ENCODE assay signal across 31 mouse cellular contexts in genomic region chr13:14789827-14790226, GRCm38 (mm10).
"Had no signal": no experiment of that assay in that cellular context is flagged by ENCODE, and none has a peak within 500 bp of the region (broad histone marks: within the 10 kb centered on the region; RNA-seq: fewer than 3 reads in every experiment).

No protein-coding gene starts in this region.

- H3K36me3 ChIP-seq: heart, embryonic 12.5 days; heart, embryonic 13.5 days; heart, embryonic 15.5 days; hindbrain, embryonic 10.5 days; hindbrain, embryonic 12.5 days; hindbrain, embryonic 13.5 days; hindbrain, embryonic 15.5 days; intestine, embryonic 15.5 days; kidney, embryonic 15.5 days had no signal

- H3K4me3 ChIP-seq: heart, embryonic 12.5 days; heart, embryonic 13.5 days; heart, embryonic 15.5 days; hindbrain, embryonic 10.5 days; hindbrain, embryonic 12.5 days; hindbrain, embryonic 13.5 days; hindbrain, embryonic 15.5 days; intestine, embryonic 15.5 days; kidney, embryonic 15.5 days; layer of hippocampus, adult 2 months; left cerebral cortex, adult 2 months had no signal

- H3K4me2 ChIP-seq: heart, embryonic 11.5 days; heart, embryonic 12.5 days; heart, embryonic 13.5 days; heart, embryonic 15.5 days; hindbrain, embryonic 12.5 days; hindbrain, embryonic 13.5 days; hindbrain, embryonic 14.5 days; hindbrain, embryonic 15.5 days; intestine, embryonic 15.5 days; kidney, embryonic 15.5 days had no signal

- H3K4me1 ChIP-seq: heart, embryonic 12.5 days; heart, embryonic 13.5 days; heart, embryonic 15.5 days; hindbrain, embryonic 10.5 days; hindbrain, embryonic 12.5 days; hindbrain, embryonic 13.5 days; hindbrain, embryonic 15.5 days; intestine, embryonic 15.5 days; kidney, embryonic 15.5 days had no signal

- H3K9me3 ChIP-seq: heart, embryonic 12.5 days; heart, embryonic 13.5 days; heart, embryonic 15.5 days; hindbrain, embryonic 10.5 days; hindbrain, embryonic 12.5 days; hindbrain, embryonic 13.5 days; hindbrain, embryonic 15.5 days; intestine, embryonic 15.5 days; kidney, embryonic 15.5 days had no signal

- DNase-seq: heart, postnatal 10 days; heart, postnatal 14 days; heart, postnatal 36 days; heart, postnatal 4 days; kidney, adult 11 months; kidney, adult 18-20 months; kidney, adult 2 months; kidney, adult 8-10 months; kidney, adult 9 months; kidney, postnatal 10 days; kidney, postnatal 14 days; kidney, postnatal 25 days; kidney, postnatal 36 days; kidney, postnatal 4 days; layer of hippocampus, adult 9-11 months; layer of hippocampus, postnatal 36 days had no signal

- H3K27ac ChIP-seq: heart, embryonic 13.5 days; heart, embryonic 15.5 days; hindbrain, embryonic 10.5 days; hindbrain, embryonic 12.5 days; hindbrain, embryonic 13.5 days; hindbrain, embryonic 14.5 days; hindbrain, embryonic 15.5 days; hindbrain, postnatal 0 days; intestine, embryonic 15.5 days; kidney, embryonic 15.5 days; kidney, postnatal 0 days; layer of hippocampus, adult 2 months; left cerebral cortex, adult 2 months had no signal

- H3K27me3 ChIP-seq: heart, embryonic 12.5 days; heart, embryonic 13.5 days; heart, embryonic 15.5 days; hindbrain, embryonic 12.5 days; hindbrain, embryonic 13.5 days; hindbrain, embryonic 15.5 days; intestine, embryonic 15.5 days; kidney, embryonic 15.5 days had no signal

- H3K9ac ChIP-seq: heart, embryonic 12.5 days; heart, embryonic 13.5 days; heart, embryonic 15.5 days; hindbrain, embryonic 12.5 days; hindbrain, embryonic 13.5 days; hindbrain, embryonic 14.5 days; hindbrain, embryonic 15.5 days; intestine, embryonic 15.5 days; kidney, embryonic 15.5 days had no signal
